Mouse (Mus musculus) ES-E14 (cell line): Measurements from ENCODE around the gene Rpl18a. TPM values are rescaled to one million over a fixed set of nuclear protein-coding genes. Genes with fewer than 3 reads are reported as not detected.

Source experiments
- DNase-seq: peaks from one replicate; pipeline ENCODE4 v3.0.0-alpha.2; 2013; ENCODE audit warnings: low read depth, low spot score
- H3K27ac ChIP-seq: 2 replicates; pipeline ENCODE4 v1.5.1; 2012; ENCODE audit warnings: low read depth, mild to moderate bottlenecking, low read length, moderate library complexity, mixed read lengths; ENCODE audit not compliant: poor library complexity, insufficient read depth, severe bottlenecking
- H3K36me3 ChIP-seq: 2 replicates; pipeline ENCODE4 v1.6.1; 2012; ENCODE audit warnings: mild to moderate bottlenecking, low read length, moderate library complexity, mixed read lengths; ENCODE audit not compliant: control insufficient read depth, poor library complexity, insufficient read depth, severe bottlenecking
- H3K4me1 ChIP-seq, 2 experiments: fragments of 150-350 bp in 1 of 2; sonication (generic) in 1 of 2; 2 replicates each; pipeline ENCODE4 v1.6.1; 2012; ENCODE audit warnings: low read length in 2 of 2, mild to moderate bottlenecking in 1 of 2, mixed read lengths in 1 of 2; ENCODE audit not compliant: control insufficient read depth in 2 of 2, insufficient read depth in 2 of 2, poor library complexity in 1 of 2
- H3K4me3 ChIP-seq, 2 experiments: fragments of 150-350 bp in 1 of 2; sonication (generic) in 1 of 2; 2 replicates each; pipeline ENCODE4 v1.5.1; 2012; ENCODE audit warnings: low read length in 2 of 2, low read depth in 1 of 2, mild to moderate bottlenecking in 1 of 2, mixed read lengths in 1 of 2; ENCODE audit not compliant: insufficient read depth in 1 of 2, poor library complexity in 1 of 2, severe bottlenecking in 1 of 2
- H3K9ac ChIP-seq: 2 replicates; pipeline ENCODE4 v1.6.1; 2012; ENCODE audit warnings: low read depth, mild to moderate bottlenecking, low read length, mixed read lengths; ENCODE audit not compliant: poor library complexity, insufficient read depth, severe bottlenecking
- H3K9me3 ChIP-seq: fragments of 150-350 bp; sonication (generic); 2 replicates; pipeline ENCODE4 v1.6.1; 2012; ENCODE audit warnings: low read depth, mild to moderate bottlenecking, low read length; ENCODE audit not compliant: control insufficient read depth, insufficient read depth
- CHD2 ChIP-seq: IDR thresholded peaks from 2 replicates; pipeline ENCODE4 v1.6.1; 2014; ENCODE audit warnings: mild to moderate bottlenecking, low read depth, low read length, inconsistent platforms
- HCFC1 ChIP-seq: IDR thresholded peaks from 2 replicates; pipeline ENCODE4 v1.6.1; 2012; ENCODE audit warnings: low read length, inconsistent platforms, borderline replicate concordance; ENCODE audit not compliant: insufficient read depth
- MAFK ChIP-seq: IDR thresholded peaks from 2 replicates; pipeline ENCODE4 v1.6.1; 2014; ENCODE audit warnings: mild to moderate bottlenecking, low read depth, low read length, inconsistent platforms; ENCODE audit not compliant: insufficient read depth
- ZC3H11A ChIP-seq: IDR thresholded peaks from 2 replicates; pipeline ENCODE4 v1.6.1; 2012; ENCODE audit warnings: low read depth, mild to moderate bottlenecking, inconsistent platforms, low read length, borderline replicate concordance
- ZNF384 ChIP-seq: IDR thresholded peaks from 2 replicates; pipeline ENCODE4 v1.6.1; 2012; ENCODE audit warnings: low read depth, low read length, inconsistent platforms
- in situ Hi-C, 2 experiments: fragments of 600-800 bp; cut with MboI; formaldehyde crosslinking; loops; one replicate each; pipeline ENCODE4 v1.15.1; 2025; ENCODE audit warnings: low sequenced_read_pairs in 2 of 2, inconsistent platforms in 1 of 2; ENCODE audit not compliant: unreplicated experiment in 2 of 2
- total RNA-seq: library from RNA; depleted of rRNA; stranded (reverse); fragments of 300-350 nt; gene quantifications from 2 replicates; pipeline ENCODE4 v1.2.3, GENCODE M21; 2012

Rpl18a gene
- total RNA-seq, 1 experiment, result 2,806 TPM

- TF ChIP-seq ZNF384, result no peak
Measured at GRCm38 (mm10) chr8:70856028-70856427, 41.2 kb downstream of the Rpl18a start.

DNA sequence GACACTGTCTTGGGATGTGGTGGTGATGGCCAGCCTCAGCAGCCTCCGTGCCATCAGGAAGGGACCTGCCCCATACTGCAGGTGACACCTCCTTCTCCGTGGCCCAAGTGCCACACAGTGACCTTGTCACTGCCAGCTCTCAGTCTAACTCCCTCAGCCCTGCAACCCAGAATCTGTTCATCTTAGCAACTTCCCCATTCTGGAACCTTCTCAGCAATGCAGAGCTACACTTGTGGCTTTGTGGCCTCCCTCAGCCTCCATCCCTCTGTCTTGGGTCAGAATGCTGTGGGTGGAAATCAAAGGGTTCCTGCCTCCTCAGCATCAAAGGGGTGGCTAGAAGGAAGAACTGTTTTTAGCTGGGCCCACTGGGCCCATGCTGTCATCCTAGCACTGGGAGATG lies 43.3 kb downstream of the Rpl18a start:
- H3K9me3 ChIP-seq, result no peaks in the 10 kb centered on the region
- no peak overlapping the region for H3K9ac ChIP-seq
- peaks cover 0 to 29% of the 10 kb centered on the region in 2 experiments; a peak in 2 of 4 replicates for H3K4me1 ChIP-seq
- TF ChIP-seq ZNF384 (no peak), CHD2 (no peak), MAFK (no peak), ZC3H11A (no peak), HCFC1 (no peak)
- H3K27ac ChIP-seq, result no peak overlapping the region
- DNase-seq, result no peak
- H3K36me3 ChIP-seq, result no peaks in the 10 kb centered on the region
- in situ Hi-C loops, result no loop called here
- H3K4me3 ChIP-seq, result no peak overlapping the region

More at GRCm38 (mm10) chr8:70856028-70856427, 41.2 kb downstream of the Rpl18a start:
- Histone ChIP-seq H3K27ac (no peak overlapping the region), H3K9ac (no peak overlapping the region), H3K9me3 (no peaks in the 10 kb centered on the region), H3K4me1 (peaks cover 0 to 16% of the 10 kb centered on the region in 2 experiments; a peak in 2 of 4 replicates), H3K36me3 (no peaks in the 10 kb centered on the region), H3K4me3 (no peak overlapping the region)
- in situ Hi-C loops, result no loop called here
- DNase-seq, result no peak

DNA sequence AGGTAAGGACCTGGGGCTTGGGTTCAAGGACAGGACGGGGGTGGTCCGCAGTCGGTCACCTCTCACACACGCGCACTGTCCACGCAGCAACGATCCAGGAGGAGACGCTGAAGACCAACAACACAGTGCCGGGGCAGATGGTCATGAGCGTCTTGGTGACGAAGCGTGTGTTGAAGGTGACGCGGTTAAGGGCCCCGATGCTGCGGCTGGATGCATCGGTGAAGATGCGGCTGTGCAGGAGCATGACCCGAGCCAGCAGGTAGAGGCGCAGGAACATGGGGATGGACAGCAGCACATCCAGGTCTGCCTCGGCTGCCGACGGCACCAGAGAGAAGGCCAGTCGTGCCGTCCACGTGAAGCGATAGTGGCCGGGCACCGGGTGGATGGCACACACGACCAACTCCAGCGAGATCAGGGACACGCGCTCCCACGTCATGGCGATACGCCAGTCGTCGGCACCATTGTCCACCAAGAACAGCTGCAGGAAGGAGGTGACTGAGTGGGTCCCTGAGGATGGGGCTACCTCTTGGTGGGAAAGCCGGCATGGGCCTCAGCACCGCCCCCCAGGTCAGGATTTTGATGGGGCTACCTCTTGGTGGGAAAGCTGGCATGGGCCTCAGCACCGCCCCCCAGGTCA lies 44.5 kb downstream of the Rpl18a start:
- TF ChIP-seq ZNF384 (no peak), CHD2 (no peak), ZC3H11A (no peak), MAFK (no peak), HCFC1 (no peak)
- H3K9ac ChIP-seq, result no peak overlapping the region

DNA sequence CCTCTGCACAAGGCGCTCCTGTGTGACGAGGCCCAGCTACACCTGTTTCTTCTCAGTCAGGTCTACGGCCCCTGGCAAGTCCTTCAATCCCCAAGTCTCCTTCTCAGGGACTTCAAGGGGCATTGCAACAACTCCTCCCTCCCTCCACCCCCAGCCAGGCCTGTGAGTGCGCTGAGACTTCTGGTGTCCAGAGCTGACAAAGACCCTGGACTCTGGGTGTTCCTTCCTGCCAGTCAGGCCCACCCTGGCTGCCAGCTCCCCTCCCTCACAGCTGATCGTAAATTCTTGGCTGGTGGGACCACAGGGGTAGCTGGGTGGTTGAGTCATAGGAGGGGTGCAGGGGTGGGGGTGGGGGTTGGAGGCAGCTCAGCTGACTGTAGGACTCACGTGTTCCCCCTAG lies 45.4 kb downstream of the Rpl18a start:
- Histone ChIP-seq H3K4me3 (no peak overlapping the region), H3K9me3 (no peaks in the 10 kb centered on the region), H3K27ac (no peak overlapping the region), H3K9ac (no peak overlapping the region), H3K4me1 (peaks cover 0 to 35% of the 10 kb centered on the region in 2 experiments; a peak in 2 of 4 replicates), H3K36me3 (no peaks in the 10 kb centered on the region)
- in situ Hi-C loops, result no loop called here
- no peak for TF ChIP-seq MAFK
- no peak for TF ChIP-seq CHD2
- no peak for TF ChIP-seq ZC3H11A
- no peak for TF ChIP-seq ZNF384
- no peak for TF ChIP-seq HCFC1
- no peak for DNase-seq

More for the DNA sequence above, 44.5 kb downstream of the Rpl18a start:
- Histone ChIP-seq H3K36me3 (no peaks in the 10 kb centered on the region), H3K27ac (no peak overlapping the region), H3K4me3 (no peak overlapping the region), H3K4me1 (peaks cover 0 to 38% of the 10 kb centered on the region in 2 experiments; a peak in 2 of 4 replicates), H3K9me3 (no peaks in the 10 kb centered on the region)
- DNase-seq, result no peak
- in situ Hi-C loops, result no loop called here

GRCm38 (mm10) chr8:70850947-70851346 lies 46.3 kb downstream of the Rpl18a start:
- in situ Hi-C loops, result no loop called here
- no peak for DNase-seq
- Histone ChIP-seq H3K9ac (no peak overlapping the region), H3K4me1 (peaks cover 0 to 34% of the 10 kb centered on the region in 2 experiments; a peak in 2 of 4 replicates), H3K9me3 (no peaks in the 10 kb centered on the region), H3K4me3 (no peak overlapping the region), H3K27ac (no peak overlapping the region), H3K36me3 (no peaks in the 10 kb centered on the region)
- TF ChIP-seq ZC3H11A (no peak), ZNF384 (no peak), MAFK (no peak), CHD2 (no peak), HCFC1 (no peak)
